Mouse (Mus musculus): ENCODE results near the gene Vps4b.

DNA sequence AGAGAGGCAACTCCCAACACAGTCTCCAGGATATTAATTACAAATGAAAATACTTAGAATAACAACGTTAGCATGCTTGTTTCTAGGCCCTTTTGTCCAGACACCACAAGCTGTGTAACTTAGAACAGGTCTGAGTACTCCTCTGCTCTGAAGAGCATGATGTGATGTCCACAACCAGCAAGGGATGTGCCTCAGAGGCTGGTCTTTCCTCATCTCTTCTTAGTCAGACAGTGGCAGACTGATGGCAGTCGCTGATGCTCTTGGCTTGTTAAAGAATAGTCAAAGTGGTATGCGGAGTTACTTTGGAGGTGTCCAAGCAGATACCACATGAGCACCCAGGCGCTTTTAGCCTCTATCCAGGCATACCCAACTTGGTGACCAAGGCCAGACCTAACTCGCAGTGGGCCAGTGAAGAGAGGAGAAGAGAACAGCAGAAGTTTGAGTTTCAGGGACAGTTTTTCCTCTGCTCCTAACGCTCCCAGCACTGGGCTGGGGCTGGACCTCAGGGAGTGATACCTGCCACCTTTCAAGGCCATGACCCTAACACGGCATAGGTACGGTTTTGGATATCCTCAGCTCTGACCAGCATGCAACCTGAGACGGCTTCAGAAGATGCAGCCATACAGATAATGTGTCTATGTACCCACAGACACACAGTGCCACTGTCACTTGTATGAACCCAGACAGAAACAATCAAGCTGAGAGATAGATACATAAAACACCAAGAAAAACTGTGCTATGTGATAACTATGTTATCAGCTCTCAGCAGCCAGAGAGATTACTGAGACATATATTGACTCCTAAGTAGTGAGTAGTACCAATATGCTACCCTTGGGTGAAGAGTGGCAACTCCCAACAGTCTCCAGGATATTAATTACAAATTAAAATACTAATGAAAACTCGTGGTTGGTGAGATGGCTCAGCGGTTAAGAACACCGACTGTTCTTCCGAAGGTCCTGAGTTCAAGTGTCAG is 81.1 kb downstream of the Vps4b start:
- TF ChIP-seq CTCF (IDR thresholded peaks at IDR 0.05) (no peak), EP300 (IDR thresholded peaks at IDR 0.05) (no peak)

Measured in lung, postnatal 0 days (tissue).